Mouse (Mus musculus): ENCODE data around the gene Cped1.

Gene Cped1

GRCm38 (mm10) chr6:22298059-22298458 is 312.3 kb downstream of the Cped1 start:
- no peak for DNase-seq (ENCODE audit: low read depth, low spot score)
- H3K27me3 ChIP-seq (ENCODE audit: control insufficient read depth, insufficient read depth, low read length, poor library complexity, severe bottlenecking): no peaks in the 10 kb centered on the region
- H3K36me3 ChIP-seq (ENCODE audit: control insufficient read depth, insufficient read depth, low read length, poor library complexity, severe bottlenecking): peaks cover 2% of the 10 kb centered on the region; the same call in 1 of the 2 replicates

Data from splenic B cell, adult 2 months (primary cell).